ENCODE assay signal across 33 mouse cellular contexts in genomic region chr1:68019618-68020017, GRCm38 (mm10).
"Had no signal": no experiment of that assay in that cellular context is flagged by ENCODE, and none has a peak within 500 bp of the region (broad histone marks: within the 10 kb centered on the region; RNA-seq: fewer than 3 reads in every experiment).

No protein-coding gene starts in this region.

- H3K4me2 ChIP-seq: heart, embryonic 11.5 days; heart, embryonic 12.5 days; heart, embryonic 13.5 days; heart, embryonic 15.5 days; hindbrain, embryonic 12.5 days; hindbrain, embryonic 13.5 days; hindbrain, embryonic 14.5 days; hindbrain, embryonic 15.5 days; kidney, embryonic 15.5 days had no signal

- H3K27me3 ChIP-seq: heart, embryonic 12.5 days; heart, embryonic 13.5 days; heart, embryonic 15.5 days; hindbrain, embryonic 12.5 days; hindbrain, embryonic 13.5 days; hindbrain, embryonic 15.5 days; kidney, embryonic 15.5 days had no signal

- DNase-seq: heart, postnatal 10 days; heart, postnatal 14 days; heart, postnatal 36 days; heart, postnatal 4 days; kidney, adult 11 months; kidney, adult 18-20 months; kidney, adult 2 months; kidney, adult 8-10 months; kidney, adult 9 months; kidney, postnatal 10 days; kidney, postnatal 14 days; kidney, postnatal 25 days; kidney, postnatal 36 days; kidney, postnatal 4 days; layer of hippocampus, adult 9-11 months; layer of hippocampus, postnatal 36 days had no signal

- H3K9ac ChIP-seq: heart, embryonic 12.5 days; heart, embryonic 13.5 days; heart, embryonic 15.5 days; hindbrain, embryonic 12.5 days; hindbrain, embryonic 13.5 days; hindbrain, embryonic 14.5 days; hindbrain, embryonic 15.5 days; kidney, embryonic 15.5 days had no signal

- H3K36me3 ChIP-seq: heart, embryonic 10.5 days; heart, embryonic 12.5 days; heart, embryonic 13.5 days; heart, embryonic 15.5 days; hindbrain, embryonic 10.5 days; hindbrain, embryonic 12.5 days; hindbrain, embryonic 13.5 days; hindbrain, embryonic 15.5 days; kidney, embryonic 15.5 days had no signal

- ATAC-seq: hindbrain, embryonic 16.5 days; hindbrain, postnatal 0 days; inflammation-experienced regulatory T-cells, adult 6 months had no signal

- H3K27ac ChIP-seq: heart, embryonic 10.5 days; heart, embryonic 13.5 days; heart, embryonic 15.5 days; hindbrain, embryonic 10.5 days; hindbrain, embryonic 12.5 days; hindbrain, embryonic 13.5 days; hindbrain, embryonic 14.5 days; hindbrain, embryonic 15.5 days; hindbrain, postnatal 0 days; kidney, embryonic 15.5 days; kidney, postnatal 0 days; layer of hippocampus, adult 2 months; left cerebral cortex, adult 2 months had no signal

- H3K4me3 ChIP-seq: heart, embryonic 10.5 days; heart, embryonic 12.5 days; heart, embryonic 13.5 days; heart, embryonic 15.5 days; hindbrain, embryonic 10.5 days; hindbrain, embryonic 12.5 days; hindbrain, embryonic 13.5 days; hindbrain, embryonic 15.5 days; kidney, embryonic 15.5 days; layer of hippocampus, adult 2 months; left cerebral cortex, adult 2 months had no signal

- H3K9me3 ChIP-seq: heart, embryonic 10.5 days; heart, embryonic 13.5 days; heart, embryonic 15.5 days; hindbrain, embryonic 10.5 days; hindbrain, embryonic 12.5 days; hindbrain, embryonic 13.5 days; hindbrain, embryonic 15.5 days; kidney, embryonic 15.5 days had no signal

- H3K4me1 ChIP-seq: heart, embryonic 10.5 days; heart, embryonic 12.5 days; heart, embryonic 13.5 days; heart, embryonic 15.5 days; hindbrain, embryonic 10.5 days; hindbrain, embryonic 12.5 days; hindbrain, embryonic 13.5 days; hindbrain, embryonic 15.5 days; kidney, embryonic 15.5 days had no signal
